Mouse (Mus musculus): ENCODE results near the gene Gm42372.

The Gm42372 gene

DNA sequence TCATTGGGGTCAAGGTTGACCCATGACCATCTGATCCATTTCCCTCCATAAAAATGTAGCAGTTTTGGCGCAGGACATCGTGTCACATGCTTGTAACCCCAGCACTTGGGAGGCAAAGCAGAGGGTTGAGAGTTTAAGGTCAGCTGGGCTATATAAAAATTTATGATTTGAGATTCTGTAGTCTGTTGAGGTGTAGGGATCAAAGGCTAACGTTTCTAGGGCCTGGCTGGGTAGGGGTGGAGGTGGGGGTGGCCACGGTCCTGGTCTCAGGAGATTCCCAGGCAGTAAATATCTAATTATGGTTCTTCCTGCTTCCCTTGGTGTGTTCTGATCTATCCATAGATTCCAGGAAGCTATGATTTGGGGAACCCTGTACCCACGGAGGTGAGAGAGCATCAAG lies 21.2 kb upstream of the Gm42372 start:
- no peak for DNase-seq (ENCODE audit: low read depth)

GRCm38 (mm10) chr7:16968414-16968813 lies 14.5 kb upstream of the Gm42372 start:
- DNase-seq (ENCODE audit: low read depth), result no peak

GRCm38 (mm10) chr7:16971160-16971559 lies 11.7 kb upstream of the Gm42372 start:
- no peak for DNase-seq (ENCODE audit: low read depth)

GRCm38 (mm10) chr7:16974018-16974417 lies 8.9 kb upstream of the Gm42372 start:
- DNase-seq (ENCODE audit: low read depth), result no peak

DNA sequence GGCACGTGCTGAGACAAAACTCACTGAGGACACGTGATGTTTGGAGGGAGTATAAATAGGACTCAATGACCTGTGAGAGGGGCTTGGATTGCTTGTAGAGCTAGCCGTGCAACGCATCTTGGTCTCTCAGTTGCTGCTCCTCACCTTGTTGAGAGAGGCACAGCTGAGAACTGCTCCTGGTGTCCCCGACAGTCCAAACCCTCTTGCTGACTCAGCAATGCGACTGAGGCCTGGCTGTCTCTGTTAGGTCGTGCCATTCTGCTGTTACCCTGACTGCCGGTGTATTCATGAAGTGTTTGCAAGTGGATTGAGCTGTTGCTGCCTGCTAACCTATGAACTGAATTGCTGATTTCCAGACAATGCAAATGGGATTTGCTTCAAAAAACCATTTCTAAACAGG lies 6.6 kb upstream of the Gm42372 start:
- DNase-seq (ENCODE audit: low read depth), result no peak

GRCm38 (mm10) chr7:16978173-16978572 lies 4.7 kb upstream of the Gm42372 start:
- no peak for DNase-seq (ENCODE audit: low read depth)

DNA sequence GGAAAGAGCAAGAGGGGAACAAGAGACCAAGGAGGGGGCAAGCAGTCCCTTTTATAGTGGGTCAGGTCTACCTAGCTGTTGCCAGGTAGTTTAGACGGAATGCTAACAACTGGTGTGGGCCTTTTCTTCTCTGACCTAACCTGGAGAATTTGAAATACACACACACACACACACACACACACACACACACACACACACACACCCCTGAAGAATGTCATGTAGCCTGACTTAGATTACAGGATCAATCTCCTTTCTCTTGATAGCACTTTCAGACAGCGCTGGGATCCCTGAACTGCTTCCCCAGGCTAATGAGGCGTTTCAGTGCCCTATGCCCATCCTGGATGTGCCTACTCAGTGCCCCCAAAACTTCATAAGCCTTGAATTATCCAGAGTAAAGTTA lies 4.3 kb upstream of the Gm42372 start:
- DNase-seq (ENCODE audit: low read depth), result no peak

GRCm38 (mm10) chr7:16980348-16980747 lies 2.5 kb upstream of the Gm42372 start:
- no peak for DNase-seq (ENCODE audit: low read depth)

GRCm38 (mm10) chr7:16987541-16988149 lies 4.8 kb downstream of the Gm42372 start:
- no peak for DNase-seq (ENCODE audit: low read depth)

- no peak for DNase-seq (ENCODE audit: low read depth)
Observed at GRCm38 (mm10) chr7:16988405-16988804, 5.5 kb downstream of the Gm42372 start.

- no peak for DNase-seq (ENCODE audit: low read depth)
Observed at GRCm38 (mm10) chr7:16990006-16990744, 7.3 kb downstream of the Gm42372 start.

DNA sequence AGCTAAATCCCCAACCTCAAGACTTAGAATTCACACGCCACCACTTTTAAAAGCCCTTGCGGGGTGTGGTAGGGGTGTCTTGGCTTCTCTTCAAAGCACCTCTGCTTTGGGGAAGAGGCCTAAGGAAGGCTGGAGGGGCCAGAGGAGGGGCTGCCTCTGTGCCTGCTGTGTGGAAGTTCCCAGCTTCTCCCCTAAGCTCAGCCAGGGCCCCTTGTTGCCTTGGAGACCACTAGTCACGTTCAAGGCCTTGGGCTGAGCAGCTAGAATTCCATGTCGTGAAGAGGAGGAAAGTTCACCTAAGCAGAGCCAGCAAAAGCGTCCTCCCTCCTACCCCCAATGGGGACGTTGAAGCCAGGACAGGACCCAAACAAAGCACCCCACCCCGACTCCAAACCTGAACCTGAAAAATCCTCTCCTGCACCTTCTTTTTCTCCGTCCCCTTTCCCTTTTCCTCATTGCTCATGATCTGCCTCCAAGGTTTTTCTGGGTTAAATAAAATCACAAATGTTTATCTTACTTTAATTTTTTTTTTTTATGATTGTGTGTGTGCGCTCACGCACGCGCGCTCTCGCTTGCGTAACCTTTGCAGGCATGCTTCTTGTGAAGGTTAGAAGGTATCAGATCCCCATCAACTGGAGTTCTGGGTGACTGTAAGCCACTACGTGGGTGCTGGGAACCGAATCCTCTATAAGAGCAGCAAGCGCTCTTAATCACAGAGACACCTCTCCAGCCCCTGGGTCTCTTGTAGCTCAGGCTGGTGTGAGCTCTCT lies 9.0 kb downstream of the Gm42372 start:
- no peak for DNase-seq (ENCODE audit: low read depth)

DNA sequence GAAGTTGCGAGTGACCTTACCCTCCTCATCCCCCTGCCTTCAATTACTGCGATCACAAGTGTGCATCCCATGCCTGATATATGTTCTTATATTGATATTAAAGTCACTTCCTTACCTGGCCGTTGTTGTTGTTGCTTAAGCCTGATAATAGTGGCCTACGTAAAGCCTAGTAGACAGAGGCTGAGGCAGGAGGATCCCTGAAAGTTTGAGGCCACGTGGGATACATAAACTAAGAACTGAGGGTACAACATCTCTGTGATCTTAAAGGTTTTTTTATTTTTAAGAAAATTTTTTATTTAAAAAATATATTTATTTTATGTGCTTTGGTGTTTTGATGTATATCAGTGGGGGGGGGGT lies 9.5 kb downstream of the Gm42372 start, which contains the start of gene Ccdc8:
Ccdc8 (plus strand) TSS at position 258 of the 357 bp plus-strand sequence.
- DNase-seq (ENCODE audit: low read depth), result no peak

DNA sequence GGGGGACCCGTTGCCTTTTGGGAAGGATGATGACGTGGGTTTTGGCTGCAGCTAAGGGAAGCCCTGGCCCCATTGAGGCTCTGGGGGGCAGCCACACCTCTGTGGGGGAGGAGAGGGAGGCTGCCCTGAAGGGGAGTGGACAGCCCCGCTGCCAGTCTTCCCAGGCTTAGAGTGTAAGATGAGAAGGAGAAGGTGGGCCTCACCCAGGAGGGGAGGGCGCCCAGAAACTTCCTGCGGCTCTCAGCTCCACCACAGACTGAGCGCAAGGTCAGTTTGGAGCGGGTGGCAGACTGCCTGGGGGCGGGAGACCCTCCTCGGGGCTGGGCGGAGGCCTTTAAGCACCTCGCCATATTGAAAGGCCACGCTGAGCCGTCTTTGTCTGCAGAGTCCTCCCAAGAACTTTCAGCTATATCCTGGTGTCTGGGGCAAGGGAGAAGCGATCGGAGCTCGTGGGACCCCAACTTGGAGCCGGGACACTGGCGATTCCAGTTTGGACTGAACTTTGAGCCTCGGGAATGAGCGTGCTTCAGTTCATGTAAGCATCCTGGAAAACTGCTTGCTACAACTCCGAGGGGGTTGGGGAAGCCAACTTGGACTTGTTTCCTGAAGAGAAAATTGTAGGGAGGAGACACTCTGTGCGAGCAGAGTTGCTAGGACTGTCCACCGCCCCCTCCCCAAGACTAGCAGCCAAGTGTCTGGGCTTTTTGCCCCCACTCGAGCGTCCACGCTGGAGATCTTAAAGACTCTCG lies 10.9 kb downstream of the Gm42372 start:
- DNase-seq (ENCODE audit: low read depth), result no peak

- no peak for DNase-seq (ENCODE audit: low read depth)
Observed at GRCm38 (mm10) chr7:16994400-16994799, 11.5 kb downstream of the Gm42372 start.

- no peak for DNase-seq (ENCODE audit: low read depth)
Observed at GRCm38 (mm10) chr7:16995345-16995744, 12.5 kb downstream of the Gm42372 start.

GRCm38 (mm10) chr7:16999233-16999632 lies 16.3 kb downstream of the Gm42372 start:
- no peak for DNase-seq (ENCODE audit: low read depth)

GRCm38 (mm10) chr7:16999650-17000049 lies 16.8 kb downstream of the Gm42372 start:
- DNase-seq (ENCODE audit: low read depth), result peak; percentile 75

DNA sequence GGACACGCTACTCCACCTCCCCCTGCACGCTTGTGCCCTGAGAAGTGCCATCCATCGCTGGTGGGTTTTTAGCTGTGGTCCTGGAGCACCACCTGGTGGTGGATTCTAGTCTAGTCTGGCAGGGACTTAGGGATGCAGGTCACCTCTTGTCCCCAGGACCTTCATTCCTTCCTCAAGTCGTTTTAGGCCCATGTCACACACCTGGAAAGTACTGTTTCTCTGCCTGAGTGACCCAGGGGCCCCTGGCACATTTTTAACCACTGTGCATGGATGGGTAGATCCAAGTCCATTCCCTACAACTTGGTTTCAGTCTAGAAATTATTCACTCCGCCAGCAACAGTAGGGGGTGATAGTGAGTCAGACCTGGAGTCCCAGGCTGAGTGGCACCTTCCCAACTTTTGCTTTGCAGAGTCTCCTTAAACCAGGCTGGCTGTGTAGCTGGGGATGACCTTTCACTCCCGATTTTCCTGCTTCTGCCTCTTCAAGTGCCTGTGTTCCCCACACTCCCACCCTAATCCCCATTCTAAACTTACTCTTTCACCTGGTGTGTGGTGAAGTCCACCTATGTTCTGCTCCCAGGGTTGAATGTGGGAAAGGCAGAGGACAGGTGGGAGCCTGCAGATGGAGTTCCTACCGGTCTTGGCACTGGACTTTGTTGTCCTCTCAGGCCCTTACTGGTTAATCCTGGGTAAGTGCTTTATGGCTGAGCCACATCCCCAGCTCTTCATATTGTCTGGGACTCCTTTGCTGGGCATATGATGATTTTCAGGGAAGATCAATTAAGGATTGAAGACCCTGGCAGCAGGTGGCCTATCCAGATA lies 19.7 kb downstream of the Gm42372 start:
- peak; percentile 79 for DNase-seq (ENCODE audit: low read depth)

DNA sequence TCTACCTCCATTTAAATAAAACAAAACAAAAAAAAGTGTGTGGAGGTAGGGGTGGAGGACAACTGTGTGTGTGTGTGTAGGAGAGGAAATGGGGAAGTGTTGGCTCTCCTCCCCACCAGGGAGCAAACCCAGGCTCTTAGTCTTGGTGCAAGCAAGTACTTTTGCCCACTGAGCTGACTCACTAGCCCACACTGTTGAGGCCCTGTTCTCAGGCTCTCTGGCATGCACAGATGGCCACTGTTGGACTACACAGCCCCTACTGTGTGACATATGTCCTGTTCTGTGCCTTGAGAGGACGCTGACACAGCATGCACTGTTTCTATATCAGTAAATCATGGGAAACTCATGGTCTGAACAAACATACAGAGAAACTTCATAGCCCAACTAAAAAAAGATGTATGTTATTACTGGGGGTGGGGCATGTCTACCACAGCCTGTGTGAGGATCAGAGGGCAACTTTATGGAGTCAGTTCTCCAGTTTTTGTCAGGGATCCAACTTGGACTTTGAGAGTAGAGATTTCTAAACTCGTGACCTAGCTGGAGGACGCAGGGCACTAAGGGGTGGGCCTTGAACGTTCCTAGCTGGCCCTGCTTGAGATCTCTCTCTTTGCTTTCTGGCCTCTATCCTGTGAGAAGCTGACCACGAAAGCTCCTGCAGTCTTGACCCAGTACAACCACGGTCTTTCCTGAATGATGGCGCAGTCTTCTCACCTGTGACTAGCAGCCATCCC lies 20.5 kb downstream of the Gm42372 start:
- no peak for DNase-seq (ENCODE audit: low read depth)

- no peak for DNase-seq (ENCODE audit: low read depth)
Observed at GRCm38 (mm10) chr7:17004716-17005115, 21.8 kb downstream of the Gm42372 start.
